Mouse (Mus musculus): ENCODE measurements around the gene Pip4k2b. TPM values are rescaled to one million over a fixed set of nuclear protein-coding genes. Genes with fewer than 3 reads are reported as not detected.
"Not testable (repeated sequence)": the region's sequence is repeated elsewhere in the genome, so short reads cannot be mapped to it uniquely, and the experiment has no call there.

Pip4k2b gene
- polyA plus RNA-seq, 2 experiments, result 0.56 to 5.0 TPM

- WGBS (ENCODE audit: insufficient replicate concordance), result 91% methylated on average over 3 of the region's 3 CpGs
- Histone ChIP-seq H3K9me3 (ENCODE audit: control insufficient read depth, low read length) (no peaks in the 10 kb centered on the region), H3K9ac (replicated peaks) (no peak overlapping the region), H3K27me3 (ENCODE audit: control insufficient read depth, insufficient read depth, low read length) (no peaks in the 10 kb centered on the region), H3K4me1 (replicated peaks; ENCODE audit: control insufficient read depth in 2 of 2, insufficient read depth in 2 of 2, low read length in 1 of 2) (no peaks in the 10 kb centered on the region; a peak in 1 of 4 replicates), H3K27ac (no peak overlapping the region), H3K36me3 (replicated peaks; ENCODE audit: control insufficient read depth, insufficient read depth, low read depth) (peaks cover 7% of the 10 kb centered on the region), H3K4me2 (ENCODE audit: low read depth) (no peak overlapping the region), H3K4me3 (ENCODE audit: insufficient read depth in 1 of 2, low read depth in 2 of 2, low read length in 2 of 2) (no peak overlapping the region)
- no peak for ATAC-seq (ENCODE audit: insufficient read depth)
- TF ChIP-seq EP300 (IDR thresholded peaks at IDR 0.05; ENCODE audit: low read depth), result no peak
- TF ChIP-seq CTCF (IDR thresholded peaks at IDR 0.05; ENCODE audit: low read depth), result peak; percentile 47; the same call in 1 of the 2 replicates
- no peak for DNase-seq (ENCODE audit: low read depth in 3 of 3, low spot score in 3 of 3)
These were observed 30.1 kb downstream of the Pip4k2b start for GRCm38 (mm10) chr11:97714356-97714755.

- Histone ChIP-seq H3K4me2 (ENCODE audit: low read depth) (no peak overlapping the region), H3K27me3 (ENCODE audit: control insufficient read depth, insufficient read depth, low read length) (no peaks in the 10 kb centered on the region), H3K27ac (no peak overlapping the region), H3K36me3 (replicated peaks; ENCODE audit: control insufficient read depth, insufficient read depth, low read depth) (peaks cover 5% of the 10 kb centered on the region), H3K4me1 (replicated peaks; ENCODE audit: control insufficient read depth in 2 of 2, insufficient read depth in 2 of 2, low read length in 1 of 2) (no peaks in the 10 kb centered on the region; a peak in 1 of 4 replicates), H3K9me3 (ENCODE audit: control insufficient read depth, low read length) (no peaks in the 10 kb centered on the region), H3K4me3 (ENCODE audit: insufficient read depth in 1 of 2, low read depth in 2 of 2, low read length in 2 of 2) (no peak overlapping the region), H3K9ac (replicated peaks) (no peak overlapping the region)
- no peak for ATAC-seq (ENCODE audit: insufficient read depth)
- WGBS (ENCODE audit: insufficient replicate concordance), result 72% methylated on average over 8 of the region's 8 CpGs
- DNase-seq (ENCODE audit: low read depth in 3 of 3, low spot score in 3 of 3), result no peak
- TF ChIP-seq CTCF (IDR thresholded peaks at IDR 0.05; ENCODE audit: low read depth) (no peak), EP300 (IDR thresholded peaks at IDR 0.05; ENCODE audit: low read depth) (no peak)
These were observed 30.6 kb downstream of the Pip4k2b start for GRCm38 (mm10) chr11:97713896-97714295.

- WGBS (ENCODE audit: insufficient replicate concordance), result 90% methylated on average over 15 of the region's 15 CpGs
- no peaks in the 10 kb centered on the region for H3K9me3 ChIP-seq (ENCODE audit: control insufficient read depth, low read length)
- no peak overlapping the region for H3K4me3 ChIP-seq (ENCODE audit: insufficient read depth in 1 of 2, low read depth in 2 of 2, low read length in 2 of 2)
- TF ChIP-seq CTCF (IDR thresholded peaks at IDR 0.05; ENCODE audit: low read depth) (no peak), EP300 (IDR thresholded peaks at IDR 0.05; ENCODE audit: low read depth) (no peak)
- H3K4me2 ChIP-seq (ENCODE audit: low read depth), result no peak overlapping the region
- H3K27ac ChIP-seq, result no peak overlapping the region
- DNase-seq (ENCODE audit: low read depth in 3 of 3, low spot score in 3 of 3), result no peak
- H3K27me3 ChIP-seq (ENCODE audit: control insufficient read depth, insufficient read depth, low read length), result no peaks in the 10 kb centered on the region
- H3K36me3 ChIP-seq (replicated peaks; ENCODE audit: control insufficient read depth, insufficient read depth, low read depth), result peaks cover 7% of the 10 kb centered on the region
- no peak for ATAC-seq (ENCODE audit: insufficient read depth)
- H3K4me1 ChIP-seq (replicated peaks; ENCODE audit: control insufficient read depth in 2 of 2, insufficient read depth in 2 of 2, low read length in 1 of 2), result no peaks in the 10 kb centered on the region; a peak in 1 of 4 replicates
- H3K9ac ChIP-seq (replicated peaks), result no peak overlapping the region
These were observed 32.2 kb downstream of the Pip4k2b start for GRCm38 (mm10) chr11:97712286-97712685.

- H3K9ac ChIP-seq (replicated peaks), result no peak overlapping the region
- TF ChIP-seq CTCF (IDR thresholded peaks at IDR 0.05; ENCODE audit: low read depth) (no peak), EP300 (IDR thresholded peaks at IDR 0.05; ENCODE audit: low read depth) (no peak)
- ATAC-seq (ENCODE audit: insufficient read depth) (no peak), DNase-seq (ENCODE audit: low read depth in 3 of 3, low spot score in 3 of 3) (no peak)
- WGBS (ENCODE audit: insufficient replicate concordance), result 60% methylated on average over 13 of the region's 13 CpGs
- H3K4me1 ChIP-seq (replicated peaks; ENCODE audit: control insufficient read depth in 2 of 2, insufficient read depth in 2 of 2, low read length in 1 of 2), result no peaks in the 10 kb centered on the region; a peak in 1 of 4 replicates
- H3K36me3 ChIP-seq (replicated peaks; ENCODE audit: control insufficient read depth, insufficient read depth, low read depth), result peaks cover 12% of the 10 kb centered on the region
- no peak overlapping the region for H3K4me3 ChIP-seq (ENCODE audit: insufficient read depth in 1 of 2, low read depth in 2 of 2, low read length in 2 of 2)
- H3K9me3 ChIP-seq (ENCODE audit: control insufficient read depth, low read length), result no peaks in the 10 kb centered on the region
- no peaks in the 10 kb centered on the region for H3K27me3 ChIP-seq (ENCODE audit: control insufficient read depth, insufficient read depth, low read length)
- H3K27ac ChIP-seq, result no peak overlapping the region
- H3K4me2 ChIP-seq (ENCODE audit: low read depth), result no peak overlapping the region
These were observed 33.2 kb downstream of the Pip4k2b start for GRCm38 (mm10) chr11:97711200-97711900.

- H3K9ac ChIP-seq (replicated peaks); H3K4me1 ChIP-seq (replicated peaks; ENCODE audit: control insufficient read depth in 2 of 2, insufficient read depth in 2 of 2, low read length in 1 of 2); H3K27ac ChIP-seq; ATAC-seq (ENCODE audit: insufficient read depth); H3K27me3 ChIP-seq (ENCODE audit: control insufficient read depth, insufficient read depth, low read length); DNase-seq (ENCODE audit: low read depth in 3 of 3, low spot score in 3 of 3); H3K4me2 ChIP-seq (ENCODE audit: low read depth); H3K4me3 ChIP-seq (ENCODE audit: insufficient read depth in 1 of 2, low read depth in 2 of 2, low read length in 2 of 2); H3K9me3 ChIP-seq (ENCODE audit: control insufficient read depth, low read length): not testable (repeated sequence)
- peak; percentile 13; the same call in 1 of the 2 replicates for TF ChIP-seq CTCF (IDR thresholded peaks at IDR 0.05; ENCODE audit: low read depth)
- 67% methylated on average over 2 of the region's 2 CpGs for WGBS (ENCODE audit: insufficient replicate concordance)
- peaks cover 12% of the 10 kb centered on the region for H3K36me3 ChIP-seq (replicated peaks; ENCODE audit: control insufficient read depth, insufficient read depth, low read depth)
These were observed 34.4 kb downstream of the Pip4k2b start for GRCm38 (mm10) chr11:97710067-97710466.
